Mouse (Mus musculus) testis, postnatal 14 days (tissue): ENCODE measurements around the gene Kif1bp.
A peak's percentile ranks its signal among the peaks of the same experiment; 100 is the strongest.
"Not testable (repeated sequence)": the region's sequence is repeated elsewhere in the genome, so short reads cannot be mapped to it uniquely, and the experiment has no call there.

Source experiments
- DNase-seq: peaks from one replicate; pipeline ENCODE4 v3.0.0; 2021; ENCODE audit warnings: low spot score

Kif1bp gene

GRCm38 (mm10) chr10:62509032-62509656, 69.1 kb downstream of the Kif1bp start:
- DNase-seq: no peak

- DNase-seq: no peak
Measured at GRCm38 (mm10) chr10:62508459-62508858, 69.8 kb downstream of the Kif1bp start.

GRCm38 (mm10) chr10:62507591-62508308, 70.5 kb downstream of the Kif1bp start:
- peak; percentile 22 for DNase-seq

- DNase-seq: no peak
Measured at GRCm38 (mm10) chr10:62507071-62507470, 71.2 kb downstream of the Kif1bp start.

- DNase-seq: no peak
Measured at GRCm38 (mm10) chr10:62506019-62506556, 72.2 kb downstream of the Kif1bp start.

- DNase-seq: no peak
Measured at GRCm38 (mm10) chr10:62505224-62505983, 72.9 kb downstream of the Kif1bp start.

- DNase-seq: no peak
Measured at GRCm38 (mm10) chr10:62503836-62504628, 74.2 kb downstream of the Kif1bp start.

- no peak for DNase-seq
Measured at GRCm38 (mm10) chr10:62503353-62503752, 74.9 kb downstream of the Kif1bp start.

- no peak for DNase-seq
Measured at GRCm38 (mm10) chr10:62501951-62502350, 76.3 kb downstream of the Kif1bp start.

GRCm38 (mm10) chr10:62500916-62501615, 77.2 kb downstream of the Kif1bp start:
- DNase-seq: no peak

- DNase-seq: peak; percentile 46
Measured at GRCm38 (mm10) chr10:62500088-62500915, 78.0 kb downstream of the Kif1bp start.

- DNase-seq: not testable (repeated sequence)
Measured at GRCm38 (mm10) chr10:62491681-62492080, 86.6 kb downstream of the Kif1bp start.
